Mouse (Mus musculus) bone marrow, adult 2 months (tissue): ENCODE data around the gene Robo2.

Experiments
- CTCF ChIP-seq: fragments of 200-500 bp; IDR thresholded peaks from 2 replicates; pipeline ENCODE4 v1.5.1; 2011; ENCODE audit warnings: low read length, control low read depth; ENCODE audit not compliant: control insufficient read depth, insufficient read depth
- POLR2A ChIP-seq: fragments of 200-500 bp; IDR thresholded peaks from 2 replicates; pipeline ENCODE4 v1.6.1; 2011; ENCODE audit warnings: low read depth, mild to moderate bottlenecking, control low read depth, low read length, borderline replicate concordance; ENCODE audit not compliant: control insufficient read depth

- TF ChIP-seq CTCF (no peak), POLR2A (no peak)
Measured at GRCm38 (mm10) chr16:74222501-74222900, 189.1 kb downstream of the Robo2 start.
